Mouse (Mus musculus) olfactory bulb, adult 2 months (tissue): Measurements from ENCODE around the gene Tcf3. TPM values are rescaled to one million over a fixed set of nuclear protein-coding genes. Genes with fewer than 3 reads are reported as not detected.

Experiments
- H3K27ac ChIP-seq: fragments of 200-500 bp; 2 replicates; pipeline ENCODE4 v1.5.1; 2012; ENCODE audit warnings: low read depth, low read length; ENCODE audit not compliant: insufficient read depth
- H3K4me1 ChIP-seq: fragments of 200-500 bp; 2 replicates; pipeline ENCODE4 v1.6.1; 2012; ENCODE audit warnings: low read length; ENCODE audit not compliant: control insufficient read depth, insufficient read depth
- H3K4me3 ChIP-seq: fragments of 200-500 bp; 2 replicates; pipeline ENCODE4 v1.5.1; 2012; ENCODE audit warnings: mild to moderate bottlenecking, low read depth, low read length, moderate library complexity; ENCODE audit not compliant: insufficient read depth
- CTCF ChIP-seq: fragments of 200-500 bp; IDR thresholded peaks from 2 replicates; pipeline ENCODE4 v1.5.1; 2012; ENCODE audit warnings: low read depth, mild to moderate bottlenecking, low read length, moderate library complexity; ENCODE audit not compliant: insufficient read depth
- POLR2A ChIP-seq: fragments of 200-500 bp; IDR thresholded peaks from 2 replicates; pipeline ENCODE4 v1.6.1; 2012; ENCODE audit warnings: mild to moderate bottlenecking, low read depth, low read length, moderate library complexity; ENCODE audit not compliant: insufficient read depth
- WGBS: fragments of 180-500 bp; shearing (Covaris S2); methylation state at CpG from one replicate; pipeline ENCODE4 v1.1.7; 2018; 5-methylcytosine and 5-hydroxymethylcytosine counted together
- polyA plus RNA-seq: library from polyadenylated mRNA; stranded (reverse); fragments of >200 nt; gene quantifications from 2 replicates; pipeline ENCODE4 v1.2.4, GENCODE M21; 2012; ENCODE audit warnings: low replicate concordance; ENCODE audit not compliant: missing spikeins, insufficient read depth, insufficient read length

The Tcf3 gene
- polyA plus RNA-seq, 1 experiment = not detected

DNA sequence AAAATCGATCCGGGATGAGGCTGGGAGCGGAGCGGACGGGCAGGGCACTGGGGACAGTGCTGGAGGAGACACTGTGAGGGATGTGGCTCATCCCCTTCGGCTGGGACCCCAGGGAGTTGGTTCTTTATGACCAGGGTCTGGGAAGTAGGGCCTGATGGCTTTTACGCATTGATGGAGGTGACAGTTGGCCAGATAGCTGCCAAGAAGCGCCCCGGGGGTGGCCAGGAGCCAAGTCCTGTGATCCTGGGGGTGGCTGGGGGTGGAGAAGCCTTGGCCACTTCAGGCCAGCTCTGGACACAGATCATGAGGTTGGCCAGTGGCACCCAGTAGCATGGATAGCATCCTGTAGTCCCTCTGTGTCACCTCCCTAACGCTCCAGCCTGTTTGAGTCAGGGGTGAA, 25.8 kb upstream of the Tcf3 start:
- no peak overlapping the region for H3K27ac ChIP-seq
- no peaks in the 10 kb centered on the region for H3K4me1 ChIP-seq
- WGBS = 81% methylated on average over 10 of the region's 10 CpGs
- TF ChIP-seq CTCF = no peak
- no peak for TF ChIP-seq POLR2A
- no peak overlapping the region for H3K4me3 ChIP-seq

DNA sequence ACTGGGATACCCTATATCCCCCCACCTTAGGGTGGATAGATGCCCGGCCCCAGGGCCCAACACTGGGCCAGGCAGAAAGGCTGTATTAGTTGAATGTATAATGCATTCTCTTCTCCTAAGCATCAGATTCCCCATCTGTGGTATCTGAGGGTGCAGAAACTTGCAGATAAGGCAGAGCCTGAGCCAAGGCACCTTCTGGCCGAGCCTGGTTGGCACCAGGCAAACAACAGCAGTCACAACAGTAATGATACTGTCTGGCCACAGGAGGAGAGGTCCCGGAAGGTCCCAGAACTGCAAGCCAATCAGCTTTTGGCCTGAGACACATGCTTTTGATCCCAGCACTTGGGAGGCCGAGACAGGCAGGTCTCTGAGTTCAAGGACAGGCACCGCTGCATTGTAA, 22.2 kb upstream of the Tcf3 start:
- Histone ChIP-seq H3K4me3 (no peak overlapping the region), H3K27ac (no peak overlapping the region), H3K4me1 (no peaks in the 10 kb centered on the region)
- TF ChIP-seq POLR2A (no peak), CTCF (no peak)
- 87% methylated on average over 5 of the region's 5 CpGs for WGBS

DNA sequence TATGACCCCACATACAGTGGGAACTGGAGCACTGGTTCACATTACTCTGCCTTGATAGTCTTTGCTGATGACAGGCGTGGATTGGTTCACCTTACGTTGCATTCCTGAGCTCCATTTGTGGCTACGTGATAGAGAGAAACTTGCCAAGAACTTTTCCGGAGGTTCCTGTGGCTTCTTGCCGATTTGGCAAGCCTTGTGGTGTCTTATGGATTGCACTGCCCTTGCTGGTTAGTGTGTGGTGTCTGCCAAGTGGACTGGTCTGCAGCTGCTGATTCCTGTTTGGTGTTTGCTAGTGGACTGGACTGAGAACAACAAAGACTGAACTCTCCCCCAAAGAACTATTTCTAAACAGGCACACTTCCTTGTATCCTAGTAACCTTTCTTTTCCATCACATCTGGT, 21.3 kb upstream of the Tcf3 start:
- Histone ChIP-seq H3K4me3 (no peak overlapping the region), H3K4me1 (no peaks in the 10 kb centered on the region), H3K27ac (no peak overlapping the region)
- TF ChIP-seq POLR2A (no peak), CTCF (no peak)
- 83% methylated on average over 5 of the region's 5 CpGs for whole genome bisulfite sequencing

DNA sequence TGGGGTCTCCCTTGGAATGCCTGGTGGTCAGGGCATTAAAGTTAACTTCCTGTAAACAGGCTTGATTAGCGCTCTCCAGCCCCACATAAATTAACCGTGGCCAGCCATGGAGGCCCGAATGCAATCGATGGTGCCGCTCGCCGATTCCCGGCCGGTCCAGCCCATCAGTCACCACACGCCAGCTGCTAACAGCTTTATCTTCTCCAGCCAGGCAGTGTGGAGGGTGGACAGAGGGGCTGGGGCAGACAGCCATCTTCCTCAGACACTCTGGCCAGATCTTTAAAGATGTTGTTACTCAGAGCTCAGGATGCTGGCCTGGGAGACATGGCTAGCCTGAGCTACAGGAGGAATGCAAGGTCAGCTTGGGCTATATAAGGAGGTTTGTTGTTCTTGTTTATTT, 20.2 kb upstream of the Tcf3 start:
- no peak for TF ChIP-seq CTCF
- no peak for TF ChIP-seq POLR2A

DNA sequence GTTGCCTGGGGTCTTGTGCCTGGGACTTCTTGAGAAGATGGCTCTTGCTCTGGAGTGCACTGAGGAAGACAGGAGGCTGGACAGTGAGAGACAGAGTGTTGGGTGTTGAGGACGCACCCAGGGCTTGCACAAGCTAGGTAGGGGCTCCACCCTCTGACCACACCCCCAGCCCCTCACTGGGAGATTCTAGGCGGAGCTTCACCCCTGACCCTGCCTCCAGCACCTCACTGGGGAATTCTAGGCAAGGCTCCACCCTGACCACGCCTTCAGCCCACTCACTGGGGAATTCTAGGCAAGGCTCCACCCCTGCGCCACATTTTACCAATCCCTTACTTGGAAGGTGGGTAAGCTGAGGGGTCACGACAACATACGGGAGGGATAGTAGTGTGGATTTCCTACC, 17.2 kb upstream of the Tcf3 start:
- Histone ChIP-seq H3K4me3 (no peak overlapping the region), H3K4me1 (no peaks in the 10 kb centered on the region), H3K27ac (no peak overlapping the region)
- WGBS = 18% methylated on average over 6 of the region's 6 CpGs
- TF ChIP-seq CTCF = no peak
- TF ChIP-seq POLR2A = no peak

More for the DNA sequence above, 20.2 kb upstream of the Tcf3 start:
- no peak overlapping the region for H3K27ac ChIP-seq
- no peaks in the 10 kb centered on the region for H3K4me1 ChIP-seq
- WGBS = 89% methylated on average over 10 of the region's 10 CpGs
- H3K4me3 ChIP-seq = no peak overlapping the region

DNA sequence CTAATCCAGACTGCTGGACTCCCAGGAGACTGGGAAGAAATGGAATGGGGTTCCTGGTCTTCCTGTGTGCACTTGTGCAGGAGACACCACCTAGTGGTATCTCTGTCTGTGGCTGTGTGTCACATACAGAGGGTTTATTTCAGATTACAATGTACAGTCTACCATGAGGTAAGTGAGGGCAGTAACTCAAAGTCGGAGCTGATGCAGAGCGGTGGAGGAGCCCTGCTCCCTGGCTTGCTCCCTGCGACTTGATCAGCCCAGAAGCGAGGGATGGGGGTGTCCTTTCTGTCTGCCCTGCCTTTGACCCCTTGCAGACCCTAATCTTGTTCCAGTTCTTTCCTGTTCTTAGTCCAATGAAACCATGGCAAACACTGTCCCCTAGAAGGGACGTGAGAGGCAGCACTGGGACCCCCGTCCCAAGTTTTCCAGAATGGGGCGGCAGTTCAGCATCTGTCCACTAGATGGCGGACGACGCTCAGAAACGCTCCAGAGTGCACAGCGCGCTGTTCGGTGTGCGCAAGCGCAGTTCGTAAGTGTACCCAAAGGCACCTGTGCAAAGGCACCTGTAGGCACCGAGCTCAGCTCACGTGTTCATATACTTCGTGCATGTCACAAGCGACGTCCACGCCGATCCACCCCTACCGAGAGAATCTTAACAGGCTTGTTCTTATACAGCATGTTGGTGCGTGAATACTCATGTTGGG, 12.6 kb upstream of the Tcf3 start:
- no peak overlapping the region for H3K4me3 ChIP-seq

DNA sequence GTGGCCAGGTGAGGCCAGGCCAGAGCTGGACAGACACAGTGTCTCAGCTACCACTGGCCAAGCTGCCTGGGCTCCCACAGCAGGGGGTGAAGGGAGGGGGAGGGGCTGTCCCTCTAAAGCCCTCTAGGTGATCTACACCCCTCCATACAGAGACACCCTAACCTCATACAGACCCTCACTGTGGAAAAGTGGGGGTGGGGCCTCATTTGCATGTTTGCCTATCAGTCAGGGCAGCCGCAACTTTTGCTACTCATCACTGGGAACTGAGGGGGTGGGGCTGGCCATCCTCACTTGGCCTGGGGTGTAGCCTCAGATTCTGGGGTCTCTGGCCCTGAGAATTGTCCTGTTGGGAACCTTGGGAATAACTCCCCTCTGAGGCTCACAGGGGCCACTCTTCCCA, 11.6 kb upstream of the Tcf3 start:
- TF ChIP-seq POLR2A (no peak), CTCF (no peak)

More for the DNA sequence above, 12.6 kb upstream of the Tcf3 start:
- 8% methylated on average over 26 of the region's 26 CpGs for WGBS
- no peaks in the 10 kb centered on the region for H3K4me1 ChIP-seq
- no peak overlapping the region for H3K27ac ChIP-seq
- TF ChIP-seq CTCF = peak; percentile 98
- no peak for TF ChIP-seq POLR2A

DNA sequence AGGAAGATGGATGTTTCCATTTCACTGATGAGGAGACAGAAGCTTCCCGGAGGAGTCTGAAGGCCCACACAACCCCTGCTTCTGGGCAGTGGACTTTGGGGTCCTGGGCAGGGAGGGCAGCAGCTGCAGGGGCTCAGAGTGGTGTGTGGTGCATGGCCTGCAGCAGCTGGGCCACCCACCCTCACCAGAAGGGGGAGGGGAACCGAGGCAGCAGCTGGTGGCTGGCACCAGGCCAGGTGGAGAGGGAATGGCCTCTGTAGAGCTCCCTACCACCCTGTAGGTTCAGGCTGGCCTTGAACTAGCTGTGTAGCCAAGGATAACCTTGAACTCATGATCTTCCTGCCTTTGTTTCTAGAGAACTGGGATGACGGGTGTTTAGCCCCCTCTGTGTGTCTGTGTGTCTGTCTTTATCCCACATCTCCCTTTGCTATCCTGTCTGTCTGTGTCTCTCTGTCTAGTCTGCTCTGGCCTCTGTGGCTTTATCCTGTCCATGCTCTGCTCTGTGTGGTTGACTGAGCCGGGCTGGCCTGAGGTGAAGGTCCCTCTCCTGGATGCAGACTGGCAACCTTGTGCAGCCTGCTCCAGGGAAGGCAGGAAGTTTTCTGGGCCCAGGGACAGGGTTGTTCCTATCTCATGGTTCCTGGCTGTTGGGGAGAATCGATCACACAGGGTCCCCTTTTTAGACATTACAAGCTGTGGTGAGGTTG, 11.0 kb upstream of the Tcf3 start:
- no peaks in the 10 kb centered on the region for H3K4me1 ChIP-seq
- H3K4me3 ChIP-seq = no peak overlapping the region
- WGBS = 53% methylated on average over 5 of the region's 5 CpGs
- no peak for TF ChIP-seq POLR2A
- no peak for TF ChIP-seq CTCF
- H3K27ac ChIP-seq = no peak overlapping the region

More for the DNA sequence above, 11.6 kb upstream of the Tcf3 start:
- Histone ChIP-seq H3K4me1 (no peaks in the 10 kb centered on the region), H3K27ac (no peak overlapping the region), H3K4me3 (no peak overlapping the region)
- 50% methylated on average over 1 of the region's 1 CpGs for WGBS

DNA sequence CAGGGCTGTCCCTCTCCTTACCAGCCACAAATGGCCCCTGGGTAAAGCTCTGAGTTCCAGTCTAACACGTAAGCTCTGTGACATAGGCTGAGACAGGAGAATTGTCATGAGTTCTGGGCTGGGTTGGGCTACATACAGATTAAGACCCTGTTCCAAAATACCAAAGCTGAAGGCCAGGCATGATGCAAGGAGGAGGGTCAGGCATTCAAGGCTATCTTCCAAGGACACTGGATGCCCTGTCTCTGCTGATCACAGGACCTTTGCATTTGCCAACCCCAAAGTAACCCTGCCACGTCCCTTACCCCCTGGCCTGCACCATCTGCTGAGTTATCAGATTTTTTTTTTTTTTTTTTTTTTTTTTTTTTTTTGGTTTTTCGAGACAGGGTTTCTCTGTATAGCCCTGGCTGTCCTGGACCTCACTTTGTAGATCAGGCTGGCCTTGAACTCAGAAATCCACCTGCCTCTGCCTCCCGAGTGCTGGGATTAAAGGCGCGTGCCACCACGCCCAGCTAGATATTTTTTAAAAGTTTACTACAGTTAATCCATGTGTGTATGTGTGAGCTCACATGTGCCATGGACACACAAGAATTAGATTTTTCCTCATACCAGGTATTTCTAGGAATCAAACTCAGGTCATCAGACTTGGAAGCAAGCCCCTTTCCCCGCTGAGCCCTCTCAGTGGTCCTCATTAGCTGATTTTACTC, 10.3 kb upstream of the Tcf3 start:
- H3K27ac ChIP-seq = no peak overlapping the region
- H3K4me3 ChIP-seq = no peak overlapping the region
- 76% methylated on average over 8 of the region's 8 CpGs for WGBS
- TF ChIP-seq POLR2A (no peak), CTCF (no peak)
- H3K4me1 ChIP-seq = no peaks in the 10 kb centered on the region
